Mouse (Mus musculus) midbrain, embryonic 10.5 days (tissue): Measurements from ENCODE around the gene 0610030E20Rik. TPM values are rescaled to one million over a fixed set of nuclear protein-coding genes. Genes with fewer than 3 reads are reported as not detected.
A peak's percentile ranks its signal among the peaks of the same experiment; 100 is the strongest.

Experiments
- DNase-seq: peaks from one replicate; pipeline ENCODE4 v3.0.0-alpha.2; 2017; ENCODE audit warnings: low spot score
- H3K27ac ChIP-seq: fragments of 300-500 bp; sonication (generic); replicated peaks from 2 replicates; pipeline ENCODE4 v1.5.1; 2016; ENCODE audit warnings: mild to moderate bottlenecking
- H3K27me3 ChIP-seq: fragments of 300-500 bp; sonication (generic); 2 replicates; pipeline ENCODE4 v1.6.1; 2016; ENCODE audit warnings: low read depth, mild to moderate bottlenecking; ENCODE audit not compliant: poor library complexity, severe bottlenecking
- H3K36me3 ChIP-seq: fragments of 300-500 bp; sonication (generic); 2 replicates; pipeline ENCODE4 v1.6.1; 2016; ENCODE audit warnings: mild to moderate bottlenecking, moderate library complexity
- H3K4me1 ChIP-seq: fragments of 300-500 bp; sonication (generic); 2 replicates; pipeline ENCODE4 v1.6.1; 2016
- H3K4me3 ChIP-seq: fragments of 300-500 bp; sonication (generic); 2 replicates; pipeline ENCODE4 v1.5.1; 2016; ENCODE audit warnings: mild to moderate bottlenecking, moderate library complexity
- H3K9me3 ChIP-seq: fragments of 300-500 bp; sonication (generic); replicated peaks from 2 replicates; pipeline ENCODE4 v1.6.1; 2016; ENCODE audit warnings: mild to moderate bottlenecking
- WGBS: fragments of 180-500 bp; shearing (Covaris S2); methylation state at CpG from one replicate; pipeline ENCODE4 v1.1.7; 2016; 5-methylcytosine and 5-hydroxymethylcytosine counted together
- polyA plus RNA-seq: library from polyadenylated mRNA; unstranded; fragments of >200 nt; fragmentation: Nextera tagmentation; extraction: Ambion mirVana; gene quantifications from 2 replicates; pipeline ENCODE4 v1.2.1, GENCODE M21; 2016

0610030E20Rik gene
- polyA plus RNA-seq, 1 experiment from 2014 or later = 28.9 TPM

DNA sequence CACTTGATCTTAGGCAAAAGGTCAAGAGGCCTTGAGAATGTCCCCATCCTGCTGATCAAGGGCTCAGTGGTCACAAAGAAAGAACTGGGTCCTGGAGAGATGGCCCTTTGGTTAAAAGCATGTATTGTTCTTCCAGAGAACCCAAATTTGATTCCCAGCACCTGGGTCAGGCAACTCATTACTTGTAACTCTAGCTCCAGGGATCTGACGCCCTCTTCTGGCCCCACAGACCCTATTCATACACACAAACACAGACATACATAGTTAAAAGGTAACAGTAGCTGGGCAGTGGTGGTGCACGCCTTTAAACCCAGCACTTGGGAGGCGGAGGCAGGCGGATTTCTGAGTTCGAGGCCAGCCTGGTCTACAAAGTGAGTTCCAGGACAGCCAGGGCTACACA lies 45.2 kb downstream of the 0610030E20Rik start:
- Histone ChIP-seq H3K27me3 (peaks cover 30% of the 10 kb centered on the region), H3K4me3 (no peak overlapping the region), H3K9me3 (no peaks in the 10 kb centered on the region), H3K4me1 (peaks cover 26% of the 10 kb centered on the region), H3K36me3 (no peaks in the 10 kb centered on the region), H3K27ac (no peak overlapping the region)
- DNase-seq = no peak
- 86% methylated on average over 5 of the region's 5 CpGs for WGBS

GRCm38 (mm10) chr6:72396837-72397251 lies 49.7 kb downstream of the 0610030E20Rik start:
- H3K4me1 ChIP-seq = peaks cover 6% of the 10 kb centered on the region; the same call in 1 of the 2 replicates
- no peak overlapping the region for H3K4me3 ChIP-seq
- no peak for DNase-seq
- no peak overlapping the region for H3K27ac ChIP-seq
- no peaks in the 10 kb centered on the region for H3K36me3 ChIP-seq
- 83% methylated on average over 10 of the region's 10 CpGs for WGBS
- peaks cover 4% of the 10 kb centered on the region; the same call in 1 of the 2 replicates for H3K27me3 ChIP-seq
- H3K9me3 ChIP-seq = no peaks in the 10 kb centered on the region

- Histone ChIP-seq H3K27me3 (peaks cover 4% of the 10 kb centered on the region; the same call in 1 of the 2 replicates), H3K4me1 (peaks cover 3% of the 10 kb centered on the region; the same call in 1 of the 2 replicates), H3K9me3 (no peaks in the 10 kb centered on the region), H3K27ac (no peak overlapping the region), H3K36me3 (no peaks in the 10 kb centered on the region), H3K4me3 (no peak overlapping the region)
- WGBS = 46% methylated on average over 2 of the region's 2 CpGs
- DNase-seq = peak; percentile 39
Measured at GRCm38 (mm10) chr6:72399967-72400366, 52.9 kb downstream of the 0610030E20Rik start.

DNA sequence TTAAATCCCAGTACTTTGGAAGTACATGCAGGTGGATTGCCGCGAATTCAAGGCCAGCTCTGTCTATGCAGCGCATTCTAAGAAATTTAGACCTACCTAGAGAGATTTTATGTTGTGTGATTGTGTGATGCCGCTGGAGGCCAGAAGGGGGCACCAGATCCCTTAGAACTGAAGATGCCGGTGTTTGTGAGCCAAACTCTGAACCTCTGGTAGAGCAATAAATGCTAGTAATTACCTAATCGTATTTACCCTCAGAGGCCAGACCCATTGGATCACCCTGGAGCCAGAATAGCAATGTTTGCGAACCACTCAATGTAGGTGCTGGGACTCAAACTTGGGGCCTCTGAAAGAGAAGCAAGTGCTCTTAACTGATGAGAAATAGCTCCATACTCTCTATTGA lies 54.8 kb downstream of the 0610030E20Rik start:
- no peak overlapping the region for H3K4me3 ChIP-seq
- peaks cover 3% of the 10 kb centered on the region; the same call in 1 of the 2 replicates for H3K4me1 ChIP-seq
- no peaks in the 10 kb centered on the region; the same call in 1 of the 2 replicates for H3K27me3 ChIP-seq
- no peaks in the 10 kb centered on the region for H3K9me3 ChIP-seq
- peak; percentile 68 for DNase-seq
- H3K27ac ChIP-seq = no peak overlapping the region
- 24% methylated on average over 7 of the region's 7 CpGs for WGBS
- H3K36me3 ChIP-seq = no peaks in the 10 kb centered on the region

Other genes with a start within 250 kb of the 0610030E20Rik start
- 39.1 and 40.0 TPM in 2 replicates for gene St3gal5, start 249.7 kb upstream of the 0610030E20Rik start, polyA plus RNA-seq
- 9.2 and 11.2 TPM in 2 replicates for gene Atoh8, start 111.7 kb upstream of the 0610030E20Rik start, polyA plus RNA-seq
- not detected in 2 replicates for gene Sftpb, start 42.7 kb upstream of the 0610030E20Rik start, polyA plus RNA-seq
- 80.1 and 89.3 TPM in 2 replicates for gene Usp39, start 2.1 kb upstream of the 0610030E20Rik start, polyA plus RNA-seq
- 5.6 and 6.7 TPM in 2 replicates for gene Tmem150a, start 8.1 kb downstream of the 0610030E20Rik start, polyA plus RNA-seq
- gene Rnf181, start 19.6 kb downstream of the 0610030E20Rik start, polyA plus RNA-seq = 106 and 111 TPM in 2 replicates
- 12.0 and 12.9 TPM in 2 replicates for gene Vamp5, start 33.2 kb downstream of the 0610030E20Rik start, polyA plus RNA-seq
- 35.7 and 35.8 TPM in 2 replicates for gene Vamp8, start 43.4 kb downstream of the 0610030E20Rik start, polyA plus RNA-seq
- 15.3 and 21.5 TPM in 2 replicates for gene Ggcx, start 67.0 kb downstream of the 0610030E20Rik start, polyA plus RNA-seq
- 431 and 439 TPM in 2 replicates for gene Mat2a, start 92.2 kb downstream of the 0610030E20Rik start, polyA plus RNA-seq
- 0.23 and 0.39 TPM in 2 replicates for gene Sh2d6, start 174.4 kb downstream of the 0610030E20Rik start, polyA plus RNA-seq
- 9.7 and 11.1 TPM in 2 replicates for gene Capg, start 197.1 kb downstream of the 0610030E20Rik start, polyA plus RNA-seq